Mouse (Mus musculus) CD4-positive, CD25-positive, alpha-beta regulatory T cell, adult 4 months (primary cell): ENCODE data around the gene BC049715. TPM values are rescaled to one million over a fixed set of nuclear protein-coding genes. Genes with fewer than 3 reads are reported as not detected.

Experiments used
- ATAC-seq: one replicate; pipeline ENCODE4 v1.8.0; 2017
- polyA plus RNA-seq, 2 experiments: library from polyadenylated mRNA; unstranded; fragments of 100-300 nt; shearing (Covaris generic); gene quantifications; one replicate each; pipeline ENCODE4 v1.2.1; 2017

Gene BC049715
- polyA plus RNA-seq, 2 experiments from 2014 or later: 2.1 to 5.2 TPM

DNA sequence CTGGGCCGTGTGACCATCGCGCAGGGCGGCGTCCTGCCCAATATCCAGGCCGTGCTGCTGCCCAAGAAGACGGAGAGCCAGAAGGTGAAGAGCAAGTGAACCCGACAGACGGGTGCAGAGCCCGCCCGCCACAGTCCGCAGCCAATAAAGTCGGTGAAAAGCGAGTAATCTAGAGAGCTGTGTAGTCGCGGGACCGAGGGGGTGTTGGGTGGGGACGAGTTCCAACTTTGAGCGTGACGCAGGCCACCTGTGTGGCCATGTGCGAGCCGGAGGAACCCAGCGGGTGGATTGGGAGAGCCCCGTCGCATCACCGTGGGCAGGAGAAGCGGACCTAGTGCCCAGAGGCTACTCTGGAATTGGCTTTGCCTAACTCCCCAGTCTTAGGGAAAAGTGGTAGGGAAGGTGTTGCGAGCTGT lies 18.8 kb upstream of the BC049715 start:
- ATAC-seq: peak; percentile 9

DNA sequence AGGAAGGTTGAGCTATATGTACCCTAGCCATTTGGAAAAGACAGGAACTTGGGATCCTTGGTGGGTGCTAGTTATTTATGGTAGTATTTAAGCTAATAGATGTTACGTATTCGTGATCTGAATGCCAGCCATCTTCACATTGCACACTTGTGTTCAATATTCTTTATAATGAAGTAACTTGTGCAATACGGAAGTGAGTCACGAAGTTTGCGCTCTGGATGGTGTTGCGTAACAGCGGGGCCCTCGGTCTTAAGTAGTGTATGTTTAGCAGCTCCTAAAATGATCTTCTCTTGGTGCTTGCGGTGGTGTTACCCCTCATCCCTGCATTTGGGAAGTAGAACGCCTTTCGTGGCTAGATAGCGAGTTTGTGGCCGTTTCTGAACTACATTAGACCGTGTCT lies 18.3 kb upstream of the BC049715 start:
- ATAC-seq: peak; percentile 40

DNA sequence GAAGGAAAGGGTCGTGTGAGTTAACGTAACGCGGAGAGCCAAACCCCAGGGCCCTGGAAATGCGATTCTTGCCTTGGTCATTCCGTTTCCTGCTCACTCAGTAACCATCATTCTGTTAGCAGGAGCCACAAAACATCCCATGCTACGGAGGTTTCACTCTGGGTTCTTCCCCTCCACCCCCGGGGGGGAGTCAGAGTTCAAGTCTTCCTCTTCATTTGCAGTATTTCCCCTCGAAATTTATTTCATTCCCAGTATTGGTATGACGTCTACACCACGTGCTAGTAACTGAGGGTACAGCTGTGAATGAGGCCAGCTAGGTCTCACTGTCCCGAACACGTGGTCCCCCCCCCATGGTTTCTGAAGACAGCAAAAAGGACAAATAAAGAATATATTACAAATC lies 17.8 kb upstream of the BC049715 start:
- ATAC-seq: no peak

DNA sequence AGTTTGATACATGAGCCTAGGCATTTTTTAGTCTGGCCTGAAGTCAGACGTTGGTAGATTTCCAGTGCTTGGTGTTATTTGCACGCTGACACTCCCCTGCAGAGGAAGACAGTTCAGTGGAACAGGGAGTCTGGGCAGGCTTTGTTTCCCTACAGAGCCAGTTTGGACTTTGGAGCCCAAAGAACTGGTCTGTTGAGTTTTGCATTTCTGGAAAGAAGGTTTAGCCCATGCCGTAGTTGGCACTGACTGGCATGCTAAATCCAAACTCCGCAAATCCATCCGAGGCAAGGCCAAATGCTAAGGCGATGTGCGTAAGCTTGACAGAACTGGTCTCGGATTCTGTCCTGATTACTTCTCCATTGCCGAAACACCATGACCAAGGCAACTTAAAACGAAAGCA lies 16.2 kb upstream of the BC049715 start:
- ATAC-seq: no peak

DNA sequence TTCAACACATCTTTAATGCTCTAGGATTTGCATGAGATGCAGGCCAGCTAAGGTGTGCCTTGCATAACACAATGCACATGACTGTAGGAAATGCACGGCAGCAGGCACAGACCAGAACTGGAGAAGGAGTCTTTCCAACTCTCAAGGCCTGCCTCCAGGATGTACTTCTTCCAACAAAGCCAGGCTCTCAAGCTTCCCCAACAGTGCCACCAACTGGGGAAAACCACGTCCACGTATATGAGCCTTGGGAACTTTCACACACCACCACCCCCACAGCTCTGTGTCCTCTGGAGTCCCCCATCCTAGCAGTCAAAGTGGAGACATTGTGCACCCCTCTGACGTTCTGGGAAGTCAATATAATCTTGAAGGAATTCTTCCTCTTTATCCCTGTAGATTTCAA lies 14.3 kb upstream of the BC049715 start:
- no peak for ATAC-seq

DNA sequence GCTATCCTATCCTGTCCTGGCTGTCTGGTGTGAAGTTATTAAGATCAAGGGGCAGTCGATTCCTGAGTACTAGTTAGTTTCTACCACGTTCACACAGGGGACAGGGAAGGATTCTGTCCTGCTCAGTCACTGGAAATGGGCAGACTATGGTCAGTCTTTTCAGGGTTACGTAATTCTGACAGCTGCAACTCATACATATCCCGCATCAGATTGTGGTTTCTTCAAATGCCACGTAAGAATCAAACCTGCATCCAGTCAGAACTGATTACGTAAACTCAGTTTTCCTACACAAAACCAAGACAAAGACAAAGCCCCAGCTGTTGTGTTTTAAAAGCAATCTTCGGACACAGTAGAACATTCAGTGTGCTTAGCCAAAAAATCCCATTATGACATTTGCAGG lies 12.0 kb upstream of the BC049715 start:
- no peak for ATAC-seq

DNA sequence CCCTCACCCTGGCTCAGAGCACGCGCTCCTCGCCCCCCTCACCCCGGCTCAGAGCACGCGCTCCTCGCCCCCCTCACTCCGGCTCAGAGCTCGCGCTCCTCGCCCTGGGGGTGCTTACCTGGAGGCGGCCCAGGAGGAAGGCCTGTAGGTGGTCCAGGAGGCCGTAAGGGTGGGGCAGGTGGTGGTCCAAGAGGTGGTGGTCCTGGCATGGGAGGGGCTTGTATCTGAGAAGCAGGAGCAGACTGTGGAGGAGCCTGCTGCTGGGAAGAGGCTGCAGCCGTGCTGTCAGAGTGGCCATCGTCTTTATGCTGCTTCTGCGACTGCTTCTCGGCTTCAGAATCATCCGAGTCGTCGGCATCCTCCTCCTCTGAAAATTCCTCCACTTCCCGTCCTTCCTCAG lies 10.6 kb upstream of the BC049715 start:
- ATAC-seq: no peak

DNA sequence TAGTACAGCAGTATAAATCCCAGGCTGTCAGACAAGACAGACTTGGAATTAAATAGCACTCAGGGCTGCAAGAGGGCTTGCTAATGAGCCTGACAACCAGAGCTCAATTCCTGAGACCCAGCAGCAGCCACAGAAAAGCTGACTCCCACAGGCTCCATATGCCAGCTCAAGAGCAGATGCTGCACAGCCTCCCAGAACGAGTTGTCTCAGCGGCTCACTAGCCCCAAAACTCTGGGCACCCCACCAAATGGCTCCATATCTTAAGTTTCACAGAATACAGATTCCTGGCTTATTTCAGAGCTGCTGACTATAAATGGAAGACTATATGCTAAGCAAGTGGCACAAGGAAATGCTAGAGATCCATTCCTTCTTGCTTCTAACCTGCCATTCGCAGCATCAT lies 9.9 kb upstream of the BC049715 start:
- no peak for ATAC-seq

DNA sequence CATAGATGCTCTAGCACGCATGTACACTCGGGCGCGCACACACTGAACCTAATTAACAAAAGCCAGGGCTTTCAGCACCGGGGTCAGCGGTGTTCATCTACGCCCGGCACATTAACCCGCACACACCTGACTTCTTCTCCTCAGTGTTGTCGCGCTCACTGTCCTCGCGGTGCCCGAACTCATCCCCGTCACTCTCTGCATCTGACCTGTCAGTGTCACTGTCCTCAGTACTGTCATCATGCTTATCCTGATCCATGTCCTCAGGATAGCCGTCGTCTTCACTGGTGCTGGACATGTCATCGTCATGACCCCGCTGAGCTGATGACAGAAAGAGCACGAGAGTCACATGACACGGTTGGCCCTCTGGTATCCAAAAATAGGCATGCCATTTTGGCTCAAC lies 7.0 kb upstream of the BC049715 start:
- ATAC-seq: no peak

DNA sequence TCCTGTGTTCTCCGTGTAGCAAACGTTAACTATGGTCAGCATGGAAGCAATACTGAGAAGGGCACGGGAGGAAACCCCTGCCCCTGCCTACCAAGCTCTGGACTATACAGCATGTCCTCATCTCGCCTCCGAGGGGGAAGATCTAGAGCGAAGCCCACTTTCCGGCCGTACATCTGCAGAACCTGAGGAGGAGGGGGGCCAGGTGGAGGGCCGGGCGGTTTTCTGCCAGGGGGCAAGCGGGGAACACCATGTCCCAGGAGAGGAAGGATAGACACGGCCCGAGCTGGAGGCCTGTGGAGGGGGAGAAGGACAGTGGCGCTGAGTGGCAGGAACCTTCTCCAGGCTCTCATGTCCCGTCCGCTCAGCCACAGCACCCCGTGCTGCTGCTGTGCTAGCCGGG lies 6.3 kb upstream of the BC049715 start:
- ATAC-seq: no peak

DNA sequence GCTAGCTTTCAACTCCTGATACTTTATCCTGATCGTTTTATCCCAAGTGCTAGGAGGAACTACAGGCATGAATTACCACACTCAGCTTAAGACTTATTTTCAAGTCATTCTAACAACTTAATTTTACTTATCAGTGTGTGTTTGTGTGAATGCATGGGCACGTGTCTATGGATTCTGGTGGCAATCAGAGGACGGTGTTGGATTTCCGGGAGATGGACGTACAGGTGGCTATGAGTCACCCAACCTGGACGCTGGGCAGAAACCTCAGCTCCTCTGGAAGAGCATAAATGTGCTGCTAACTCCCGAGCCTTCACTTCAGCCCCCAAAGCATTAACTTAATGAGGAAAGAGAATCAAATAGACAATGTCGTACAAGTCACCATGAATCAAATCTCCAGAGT lies 2.4 kb upstream of the BC049715 start:
- no peak for ATAC-seq

DNA sequence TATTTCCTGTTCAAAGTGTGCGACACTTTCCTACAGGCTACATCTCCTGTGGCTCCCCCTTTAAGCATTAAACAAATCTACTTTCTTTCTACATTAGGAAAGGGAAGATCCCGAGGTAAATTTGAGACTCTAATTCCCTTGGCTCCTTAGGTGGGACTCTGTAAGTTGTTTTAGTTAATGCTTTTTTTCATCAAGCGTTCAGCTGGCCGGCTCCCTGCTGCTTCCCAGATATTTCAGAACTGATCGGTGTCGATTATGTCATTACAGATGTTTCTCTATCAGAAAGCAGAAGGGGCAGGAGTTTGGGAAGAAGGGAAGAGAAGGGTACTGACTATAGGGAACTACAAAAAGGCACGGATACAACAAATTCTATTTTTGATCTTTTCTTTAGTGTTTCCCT lies 310 bp upstream of the BC049715 start:
- no peak for ATAC-seq

DNA sequence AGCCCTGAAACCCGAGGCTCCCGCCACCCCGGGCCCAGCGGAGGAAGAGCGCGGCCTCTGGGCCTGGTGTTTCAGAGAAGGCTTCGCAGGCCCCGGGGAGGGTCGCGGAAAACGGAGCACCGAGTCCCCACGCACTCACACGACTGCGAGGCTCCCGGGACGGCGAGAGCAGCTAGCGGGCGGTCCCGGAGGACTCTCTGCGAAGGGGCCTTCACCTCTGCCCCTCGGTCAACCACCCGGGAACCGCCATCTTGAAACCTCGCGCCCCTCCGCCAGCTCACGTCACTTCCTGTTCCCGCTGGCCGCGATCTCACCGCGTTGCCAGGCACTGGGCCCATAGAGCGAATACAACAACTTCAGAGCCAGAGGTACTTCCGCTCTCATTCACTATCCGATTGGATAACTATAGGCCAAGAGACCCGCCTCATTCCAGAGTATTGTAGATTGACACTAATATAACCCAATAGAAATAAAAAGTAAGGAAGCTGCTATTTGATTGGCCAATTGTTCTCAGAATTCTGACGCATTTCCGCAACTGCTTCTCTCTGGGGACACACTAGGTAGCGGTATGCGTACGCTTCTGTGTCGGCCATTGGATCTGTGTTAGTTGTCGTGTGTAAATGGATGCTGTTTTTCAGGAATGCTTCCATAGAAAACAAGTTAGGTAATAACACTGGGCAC lies 595 bp downstream of the BC049715 start, which contains the start of gene Wbp11:
TSS of gene Wbp11 (minus strand) at position 353 of the 681 bp plus-strand sequence.
- peak; percentile 98 for ATAC-seq

DNA sequence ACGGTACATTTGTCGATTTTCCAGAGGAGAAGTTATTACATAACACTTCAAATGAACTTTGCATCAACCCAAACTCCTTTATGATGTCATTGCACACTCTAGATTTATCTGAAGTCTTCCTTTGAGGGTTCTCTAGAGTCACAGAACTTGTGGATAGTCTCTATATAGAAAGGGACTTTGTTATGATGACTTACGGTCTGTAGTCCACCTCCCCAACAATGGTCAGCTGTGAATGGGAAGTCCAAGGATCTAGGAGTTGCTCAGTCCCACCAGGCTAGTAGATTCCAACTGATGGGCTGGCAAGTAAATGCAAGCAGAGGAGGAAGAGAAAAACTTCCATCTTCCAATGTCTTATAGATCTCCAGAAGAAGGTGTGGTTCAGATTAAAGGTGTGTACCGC lies 1.3 kb downstream of the BC049715 start:
- no peak for ATAC-seq

DNA sequence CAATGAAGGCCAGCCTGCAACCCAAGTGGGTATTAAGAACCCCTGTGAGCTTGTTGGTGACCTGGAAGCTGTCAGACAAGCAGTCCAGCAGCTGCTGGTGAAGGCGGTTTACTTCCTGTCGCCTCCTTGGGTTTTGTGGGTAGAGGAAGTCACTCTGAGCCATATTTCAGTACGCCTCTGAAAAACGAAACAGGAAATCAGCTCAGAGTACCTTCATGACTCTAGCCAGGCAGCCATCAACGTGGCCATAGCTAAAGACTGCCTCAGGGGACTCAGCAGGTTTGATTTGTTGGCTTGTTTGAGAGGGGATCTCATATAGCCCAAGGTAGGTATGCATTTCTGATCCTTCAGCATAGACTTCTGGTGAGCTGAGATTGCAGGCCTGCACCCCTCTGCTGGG lies 4.3 kb downstream of the BC049715 start:
- peak; percentile 13 for ATAC-seq

DNA sequence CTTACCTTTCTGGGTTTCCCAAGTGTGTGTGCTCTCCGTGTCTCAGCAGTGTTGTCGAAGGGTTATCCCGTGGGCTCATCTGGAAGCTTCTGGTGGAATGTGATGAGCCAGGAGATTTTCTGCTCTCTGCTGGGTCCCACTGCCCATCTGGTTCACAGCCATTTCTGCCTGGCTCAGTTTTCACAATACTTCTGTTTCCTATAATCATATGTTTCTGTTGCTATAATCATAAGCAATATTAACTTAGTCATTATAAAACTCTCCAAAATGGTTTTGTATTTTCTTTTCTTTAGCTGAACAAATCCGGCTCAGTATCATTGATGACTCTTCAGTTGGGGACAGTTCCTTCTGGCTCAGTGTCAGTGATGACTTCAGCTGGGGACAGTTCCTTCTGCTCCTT lies 7.9 kb downstream of the BC049715 start, which contains the start of gene Smco3:
TSS of gene Smco3 (minus strand) at position 101 of the 400 bp plus-strand sequence.
- ATAC-seq: no peak

DNA sequence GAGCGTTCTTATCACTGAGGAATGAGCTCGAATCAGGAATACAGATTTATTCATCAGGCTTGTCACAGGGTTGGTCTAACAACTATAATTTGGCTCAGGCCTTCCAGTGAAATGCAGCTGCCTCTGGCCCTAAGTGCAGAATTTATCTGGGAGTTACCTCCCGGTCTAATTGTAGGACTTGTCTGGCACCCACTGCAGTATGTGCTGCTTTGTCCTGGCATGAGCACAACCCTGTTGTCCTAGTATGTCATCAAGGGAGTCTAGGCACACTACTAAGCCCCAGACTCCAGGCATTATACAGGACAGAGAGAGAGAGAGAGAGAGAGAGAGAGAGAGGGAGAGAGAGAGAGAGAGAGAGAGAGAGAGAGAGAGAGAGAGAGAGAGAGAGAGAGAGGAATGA lies 9.9 kb downstream of the BC049715 start:
- ATAC-seq: no peak

DNA sequence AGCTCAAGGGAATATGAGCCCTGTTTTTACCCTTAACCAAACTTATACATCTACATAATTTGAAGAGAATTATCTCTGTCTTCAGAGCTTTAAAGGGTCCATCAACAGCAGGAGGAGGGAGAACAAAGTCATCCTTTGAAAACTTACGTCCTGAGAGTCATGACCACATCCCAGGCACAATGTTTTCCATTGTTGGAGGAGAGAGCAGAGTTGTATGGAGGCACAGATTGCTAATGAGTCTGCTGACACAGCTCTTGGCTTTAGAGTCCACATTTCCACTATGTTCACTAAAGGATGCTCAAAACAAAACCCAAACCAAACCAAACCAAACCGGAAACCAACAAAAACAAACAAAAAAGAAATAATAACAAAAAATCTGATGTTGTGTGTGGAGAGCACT lies 17.5 kb downstream of the BC049715 start:
- ATAC-seq: no peak

DNA sequence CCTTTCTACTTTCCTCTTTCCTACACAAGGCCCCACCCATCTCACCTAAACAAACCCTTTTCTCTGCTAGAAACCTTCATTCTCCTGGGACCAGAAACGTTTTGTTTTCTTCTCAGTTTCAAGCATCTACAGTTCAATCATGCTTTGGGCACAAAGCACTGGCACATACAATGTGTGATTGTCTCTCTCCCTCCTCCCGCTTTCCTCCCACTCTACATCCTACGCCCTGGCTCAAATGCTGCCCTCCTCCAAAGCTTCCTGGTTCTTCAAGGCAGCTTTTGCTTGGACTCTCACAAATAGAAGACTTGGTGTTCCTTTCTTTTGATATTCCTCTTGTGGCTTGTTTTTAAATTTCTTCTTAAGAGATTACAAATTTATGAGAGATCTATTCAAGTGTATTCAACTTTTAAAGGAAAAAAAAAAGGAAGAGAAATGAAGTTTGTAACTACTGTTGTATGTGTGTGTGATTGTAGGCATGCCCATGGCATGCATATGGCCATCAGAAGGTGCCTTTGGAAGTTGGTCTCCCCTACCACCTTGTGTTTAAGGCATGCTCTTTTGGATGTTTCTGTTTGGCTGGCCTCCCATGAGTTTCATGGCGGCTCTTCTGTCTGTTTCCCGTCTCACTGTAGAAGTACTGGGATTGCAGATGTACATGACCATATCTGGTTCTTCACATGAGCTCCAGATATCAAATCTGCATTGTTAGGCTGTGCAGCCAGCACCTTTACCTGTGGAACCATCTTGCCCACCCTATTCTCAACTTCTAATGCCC lies 18.5 kb downstream of the BC049715 start:
- ATAC-seq: no peak

DNA sequence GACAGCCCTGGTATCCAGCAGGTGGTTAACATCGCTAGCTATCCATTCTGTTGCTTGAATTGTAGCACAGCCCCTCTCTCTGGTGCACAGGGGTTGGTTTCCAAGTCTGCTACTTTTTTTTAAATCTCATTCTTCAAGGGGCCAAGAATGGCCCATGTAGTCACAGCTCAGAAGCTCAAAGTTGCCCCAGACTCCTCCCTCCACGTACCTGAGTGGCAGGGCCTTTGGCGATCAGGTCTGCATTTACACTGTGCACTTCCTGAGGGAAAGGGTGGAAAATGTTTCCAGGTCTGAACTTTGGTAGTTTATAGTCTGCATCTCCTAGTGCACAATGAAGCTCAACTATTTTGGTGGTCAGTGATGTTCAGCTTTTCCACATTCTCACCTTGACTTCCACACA lies 19.8 kb downstream of the BC049715 start:
- no peak for ATAC-seq

DNA sequence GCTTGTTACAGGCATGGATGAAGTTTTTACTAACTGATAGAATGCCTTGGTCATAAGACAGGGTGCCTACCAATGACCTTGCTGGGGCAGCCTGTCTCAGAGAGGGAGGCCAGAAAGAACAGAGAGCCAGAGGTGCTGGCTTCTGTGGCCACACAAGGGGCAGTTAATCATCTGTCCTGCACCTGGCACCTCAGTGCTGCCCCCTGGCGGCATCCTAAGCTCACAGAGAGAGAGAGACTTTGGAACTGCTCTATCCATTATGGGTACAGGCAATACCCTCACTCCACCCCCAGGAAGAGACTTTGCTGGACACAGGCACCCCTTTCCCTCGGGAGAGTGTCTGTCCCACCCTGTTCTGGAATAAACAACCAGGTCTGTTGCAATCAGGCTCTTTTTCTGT lies 20.4 kb downstream of the BC049715 start:
- ATAC-seq: peak; percentile 51

DNA sequence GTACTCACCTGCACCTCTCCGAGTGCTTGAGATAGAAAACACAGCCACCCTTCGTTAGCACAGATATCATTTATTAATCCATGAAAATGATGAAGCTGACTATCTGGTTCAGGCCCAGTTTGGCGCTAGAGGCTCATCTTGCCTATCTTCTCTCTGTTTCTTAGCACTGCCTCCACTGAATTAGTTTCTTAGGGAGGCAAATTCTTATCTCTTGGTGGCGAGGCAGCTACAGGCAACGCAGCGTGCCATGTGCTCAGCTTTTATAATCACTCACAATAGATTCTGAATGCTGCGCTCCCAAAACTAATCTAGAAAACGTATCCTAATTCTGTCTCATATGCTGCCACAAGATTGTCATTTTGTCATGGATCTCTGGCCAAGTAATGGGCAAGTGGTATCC lies 21.0 kb downstream of the BC049715 start:
- ATAC-seq: no peak

DNA sequence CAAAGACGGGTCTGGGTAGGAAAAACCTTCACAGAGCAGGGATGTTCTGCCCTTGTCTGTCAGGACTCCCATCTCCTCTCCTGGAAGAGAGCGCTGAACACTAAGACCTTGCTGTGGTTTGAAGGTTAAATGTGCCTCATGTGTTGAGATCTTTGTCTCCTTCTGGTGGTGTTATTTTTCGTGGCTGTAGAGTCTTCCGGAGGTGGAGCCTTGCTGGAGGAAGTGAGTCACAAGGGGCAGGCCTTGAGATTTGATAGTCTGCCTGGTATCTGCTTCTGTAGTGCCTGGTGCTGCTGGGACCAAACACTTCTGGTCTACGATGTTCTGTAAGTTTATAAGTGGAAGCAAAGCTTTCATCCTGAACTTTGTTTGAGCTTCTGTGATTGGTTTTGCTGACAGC lies 21.5 kb downstream of the BC049715 start:
- no peak for ATAC-seq

DNA sequence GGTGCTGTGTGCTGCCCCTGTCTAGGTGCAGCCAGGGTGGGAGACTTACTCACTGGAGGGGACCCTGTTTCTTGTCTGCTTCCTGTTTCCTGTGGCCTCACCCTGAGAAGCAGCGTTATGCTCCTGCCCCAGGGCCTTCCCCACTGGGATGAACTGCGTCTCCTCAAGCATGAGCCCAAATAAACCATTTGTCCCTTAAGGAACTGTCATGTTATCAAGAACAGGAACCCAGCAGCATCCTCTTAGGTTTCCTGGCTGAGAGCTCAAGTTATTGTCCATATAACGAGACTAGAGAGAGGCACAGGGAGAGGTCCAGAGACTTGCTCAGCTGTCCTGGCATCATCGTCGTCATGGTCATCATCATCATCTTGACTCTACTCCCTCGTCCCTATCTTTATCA lies 22.8 kb downstream of the BC049715 start:
- no peak for ATAC-seq
